Mouse (Mus musculus): ENCODE results near the gene Tuba8.

DNA sequence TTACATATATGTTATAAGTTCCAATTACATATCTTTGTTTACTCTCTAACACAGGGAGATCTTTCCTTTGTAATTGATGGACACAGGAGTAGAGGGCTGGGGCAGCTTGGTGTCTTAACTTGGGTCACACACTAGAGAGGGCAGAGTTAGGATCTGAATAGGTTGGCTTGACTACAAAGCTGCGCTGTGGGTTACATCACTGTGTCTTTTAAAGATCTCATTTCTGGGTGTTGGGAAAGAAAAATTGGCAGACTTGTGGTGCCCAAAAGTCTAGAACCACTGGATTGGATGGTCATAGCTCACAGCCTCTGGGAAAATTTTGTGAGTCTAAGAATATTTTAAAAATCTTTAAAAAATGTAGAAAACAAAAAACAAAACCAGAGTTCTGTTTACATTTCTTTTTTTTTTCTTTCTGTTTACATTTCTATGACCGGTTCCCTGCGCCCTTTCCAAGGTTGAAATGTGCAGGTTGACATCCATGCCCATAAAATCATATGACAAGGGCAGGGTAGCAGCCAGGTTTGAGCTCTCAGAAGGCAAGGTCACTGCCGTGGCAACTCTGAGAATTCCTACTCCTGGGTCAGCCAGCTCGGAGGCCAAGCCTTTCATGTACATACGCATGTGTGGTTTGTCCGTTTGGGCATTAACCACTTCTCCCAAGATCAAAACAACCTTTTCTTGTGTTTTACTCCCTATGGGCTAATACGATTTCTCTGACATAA is 11.5 kb downstream of the Tuba8 start:
- TF ChIP-seq POLR2A (IDR thresholded peaks at IDR 0.05; ENCODE audit: control insufficient read depth in 1 of 2, insufficient read depth in 1 of 2, low read depth in 1 of 2, low read length in 2 of 2, poor library complexity in 1 of 2) = no peak
- no peak for TF ChIP-seq CTCF (IDR thresholded peaks at IDR 0.05 in 2 of 3, conservative IDR thresholded peaks at IDR 0.05 in 1 of 3; ENCODE audit: control insufficient read depth in 1 of 3, insufficient read depth in 1 of 3, low read depth in 2 of 3, low read length in 3 of 3, poor library complexity in 1 of 3, severe bottlenecking in 1 of 3)
- no peak for TF ChIP-seq E2F4 (IDR thresholded peaks at IDR 0.05; ENCODE audit: borderline replicate concordance, low read depth, low read length)
- no peak for TF ChIP-seq MAZ (IDR thresholded peaks at IDR 0.05; ENCODE audit: low read depth, low read length)
- TF ChIP-seq POLR2AphosphoS2 (IDR thresholded peaks at IDR 0.05; ENCODE audit: low read length) = no peak

Measured in MEL (cell line).